Mouse (Mus musculus) midbrain, embryonic 11.5 days (tissue): ENCODE measurements around the gene Hrnr. TPM values are rescaled to one million over a fixed set of nuclear protein-coding genes. Genes with fewer than 3 reads are reported as not detected.

ENCODE experiments used
- ATAC-seq: fragments of 200-750 bp; cut with Nextera tagmentation; 2 replicates; pipeline ENCODE4 v1.8.0; 2017; ENCODE audit warnings: moderate TSS enrichment, moderate library complexity; ENCODE audit not compliant: low FRiP score
- DNase-seq: peaks from one replicate; pipeline ENCODE4 v3.0.0; 2015; ENCODE audit warnings: low spot score; ENCODE audit errors: missing footprints
- H3K27ac ChIP-seq: fragments of 300-500 bp; sonication (generic); 2 replicates; pipeline ENCODE4 v1.5.1; 2014; ENCODE audit warnings: low read depth, low read length
- H3K27me3 ChIP-seq: fragments of 300-500 bp; sonication (generic); 2 replicates; pipeline ENCODE4 v1.6.1; 2014; ENCODE audit warnings: mild to moderate bottlenecking, low read length, moderate library complexity, mixed read lengths; ENCODE audit not compliant: control insufficient read depth, insufficient read depth
- H3K36me3 ChIP-seq: fragments of 300-500 bp; sonication (generic); 2 replicates; pipeline ENCODE4 v1.6.1; 2014; ENCODE audit warnings: mild to moderate bottlenecking, low read length, moderate library complexity, mixed read lengths; ENCODE audit not compliant: control insufficient read depth, insufficient read depth
- H3K4me1 ChIP-seq: fragments of 300-500 bp; sonication (generic); 2 replicates; pipeline ENCODE4 v1.6.1; 2014; ENCODE audit warnings: low read length; ENCODE audit not compliant: control insufficient read depth, insufficient read depth
- H3K4me2 ChIP-seq: fragments of 300-500 bp; sonication (generic); 2 replicates; pipeline ENCODE4 v1.6.1; 2014; ENCODE audit warnings: mild to moderate bottlenecking, moderate library complexity
- H3K4me3 ChIP-seq: fragments of 300-500 bp; sonication (generic); 2 replicates; pipeline ENCODE4 v1.5.1; 2014; ENCODE audit warnings: low read depth, low read length
- H3K9ac ChIP-seq: fragments of 300-500 bp; sonication (generic); 2 replicates; pipeline ENCODE4 v1.6.1; 2014; ENCODE audit warnings: low read length
- H3K9me3 ChIP-seq: fragments of 300-500 bp; sonication (generic); 2 replicates; pipeline ENCODE4 v1.6.1; 2016; ENCODE audit warnings: low read length; ENCODE audit not compliant: control insufficient read depth
- WGBS: fragments of 180-500 bp; shearing (Covaris S2); extraction: QIAGEN DNeasy Blood & Tissue Kit; methylation state at CpG from one replicate; pipeline ENCODE4 v1.1.7; 2014; 5-methylcytosine and 5-hydroxymethylcytosine counted together
- polyA plus RNA-seq: library from polyadenylated mRNA; unstranded; fragments of >200 nt; fragmentation: Nextera tagmentation; extraction: Ambion mirVana; gene quantifications from 2 replicates; pipeline ENCODE4 v1.2.1, GENCODE M21; 2014

Gene Hrnr
- polyA plus RNA-seq, 1 experiment from 2014 or later: not detected

GRCm38 (mm10) chr3:93346896-93347295 is 27.3 kb downstream of the Hrnr start:
- Histone ChIP-seq H3K4me2 (no peak overlapping the region), H3K4me1 (no peaks in the 10 kb centered on the region), H3K27me3 (no peaks in the 10 kb centered on the region), H3K9ac (no peak overlapping the region), H3K9me3 (no peaks in the 10 kb centered on the region), H3K36me3 (no peaks in the 10 kb centered on the region), H3K4me3 (no peak overlapping the region), H3K27ac (no peak overlapping the region)
- ATAC-seq (no peak), DNase-seq (no peak)
- 88% methylated on average over 2 of the region's 2 CpGs for WGBS

GRCm38 (mm10) chr3:93360045-93360444 is 40.5 kb downstream of the Hrnr start:
- 20% methylated on average over 7 of the region's 7 CpGs for WGBS
- Histone ChIP-seq H3K4me2 (no peak overlapping the region), H3K4me3 (no peak overlapping the region), H3K4me1 (no peaks in the 10 kb centered on the region), H3K36me3 (no peaks in the 10 kb centered on the region), H3K9ac (no peak overlapping the region), H3K9me3 (no peaks in the 10 kb centered on the region), H3K27ac (no peak overlapping the region), H3K27me3 (no peaks in the 10 kb centered on the region)
- peak; percentile 53; the same call in 1 of the 2 replicates for ATAC-seq
- peak; percentile 91 for DNase-seq

- peak; percentile 92 for DNase-seq
Measured at GRCm38 (mm10) chr3:93361933-93362574, 42.5 kb downstream of the Hrnr start.

GRCm38 (mm10) chr3:93366966-93367575 is 47.5 kb downstream of the Hrnr start:
- H3K9me3 ChIP-seq: no peaks in the 10 kb centered on the region
- H3K36me3 ChIP-seq: no peaks in the 10 kb centered on the region
- DNase-seq (no peak), ATAC-seq (no peak)
- no peak overlapping the region for H3K27ac ChIP-seq
- 69% methylated on average over 3 of the region's 3 CpGs for WGBS
- H3K4me1 ChIP-seq: no peaks in the 10 kb centered on the region
- H3K27me3 ChIP-seq: no peaks in the 10 kb centered on the region
- no peak overlapping the region for H3K4me3 ChIP-seq
- H3K4me2 ChIP-seq: no peak overlapping the region
- no peak overlapping the region for H3K9ac ChIP-seq

More at GRCm38 (mm10) chr3:93361933-93362574, 42.5 kb downstream of the Hrnr start:
- Histone ChIP-seq H3K4me3 (no peak overlapping the region), H3K27me3 (no peaks in the 10 kb centered on the region), H3K27ac (no peak overlapping the region), H3K9ac (no peak overlapping the region), H3K4me1 (no peaks in the 10 kb centered on the region), H3K9me3 (no peaks in the 10 kb centered on the region), H3K4me2 (peak overlapping the region; percentile 30; the same call in 1 of the 2 replicates), H3K36me3 (no peaks in the 10 kb centered on the region)
- 11% methylated on average over 10 of the region's 10 CpGs for WGBS
- peak; percentile 84 for ATAC-seq

GRCm38 (mm10) chr3:93368171-93368570 is 48.6 kb downstream of the Hrnr start:
- no peaks in the 10 kb centered on the region for H3K9me3 ChIP-seq
- no peak overlapping the region for H3K4me2 ChIP-seq
- no peak overlapping the region for H3K4me3 ChIP-seq
- DNase-seq: no peak
- no peak for ATAC-seq
- H3K4me1 ChIP-seq: no peaks in the 10 kb centered on the region
- H3K27ac ChIP-seq: no peak overlapping the region
- no peak overlapping the region for H3K9ac ChIP-seq
- H3K27me3 ChIP-seq: no peaks in the 10 kb centered on the region
- no peaks in the 10 kb centered on the region for H3K36me3 ChIP-seq
- 73% methylated on average over 1 of the region's 1 CpGs for WGBS

DNA sequence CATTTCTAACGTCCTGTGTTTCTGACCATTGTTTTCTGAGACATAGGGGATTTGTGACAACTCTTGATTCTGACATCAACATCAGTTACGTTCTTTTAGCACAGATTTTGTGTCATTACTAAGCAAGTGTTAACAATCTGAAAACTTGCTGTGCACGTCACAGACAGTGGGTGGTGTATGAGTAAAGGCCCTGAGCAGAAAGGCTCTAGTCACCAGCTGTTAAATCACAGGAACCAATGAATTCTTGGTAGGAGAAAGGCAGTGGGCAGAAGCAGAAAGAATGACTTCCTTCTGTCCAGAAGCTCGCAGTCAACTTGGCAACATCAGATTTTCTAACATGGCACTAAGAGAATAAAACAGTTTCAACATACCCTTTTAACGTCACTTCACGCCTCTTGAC is 53.9 kb downstream of the Hrnr start:
- 82% methylated on average over 6 of the region's 6 CpGs for WGBS
- Histone ChIP-seq H3K4me1 (no peaks in the 10 kb centered on the region), H3K36me3 (no peaks in the 10 kb centered on the region), H3K27me3 (no peaks in the 10 kb centered on the region), H3K27ac (no peak overlapping the region), H3K4me3 (no peak overlapping the region), H3K9ac (no peak overlapping the region), H3K9me3 (no peaks in the 10 kb centered on the region), H3K4me2 (no peak overlapping the region)
- ATAC-seq (no peak), DNase-seq (no peak)

- Histone ChIP-seq H3K9me3 (no peaks in the 10 kb centered on the region), H3K27ac (no peak overlapping the region), H3K27me3 (no peaks in the 10 kb centered on the region), H3K4me1 (no peaks in the 10 kb centered on the region), H3K4me3 (no peak overlapping the region), H3K9ac (no peak overlapping the region), H3K36me3 (no peaks in the 10 kb centered on the region), H3K4me2 (no peak overlapping the region)
- 78% methylated on average over 1 of the region's 1 CpGs for WGBS
- DNase-seq (no peak), ATAC-seq (no peak)
Measured at GRCm38 (mm10) chr3:93375196-93375595, 55.6 kb downstream of the Hrnr start.

GRCm38 (mm10) chr3:93375601-93376000 is 56.1 kb downstream of the Hrnr start:
- ATAC-seq: no peak
- Histone ChIP-seq H3K4me1 (no peaks in the 10 kb centered on the region), H3K4me2 (no peak overlapping the region), H3K27me3 (no peaks in the 10 kb centered on the region), H3K36me3 (no peaks in the 10 kb centered on the region), H3K4me3 (no peak overlapping the region), H3K27ac (no peak overlapping the region), H3K9me3 (no peaks in the 10 kb centered on the region), H3K9ac (no peak overlapping the region)
- 86% methylated on average over 5 of the region's 5 CpGs for WGBS
- DNase-seq: no peak

- WGBS: 42% methylated on average over 4 of the region's 4 CpGs
- Histone ChIP-seq H3K4me3 (no peak overlapping the region), H3K27ac (no peak overlapping the region), H3K36me3 (no peaks in the 10 kb centered on the region), H3K9me3 (no peaks in the 10 kb centered on the region), H3K4me2 (no peak overlapping the region), H3K9ac (no peak overlapping the region), H3K27me3 (no peaks in the 10 kb centered on the region), H3K4me1 (no peaks in the 10 kb centered on the region)
- ATAC-seq (no peak), DNase-seq (no peak)
Measured at GRCm38 (mm10) chr3:93378146-93378545, 58.6 kb downstream of the Hrnr start.
